Mouse (Mus musculus) gastrocnemius, postnatal 36 days (tissue): Measurements from ENCODE around the gene Barx1. TPM values are rescaled to one million over a fixed set of nuclear protein-coding genes. Genes with fewer than 3 reads are reported as not detected.
A peak's percentile ranks its signal among the peaks of the same experiment; 100 is the strongest.

Source experiments
- DNase-seq, 2 experiments: peaks; one replicate each; pipeline ENCODE4 v3.0.0; 2022
- intact Hi-C: fragments of 180-260 bp; cut with DNase I; formaldehyde crosslinking; loops from one replicate; pipeline ENCODE4 v1.15.1; 2025
- long read RNA-seq, 2 experiments: library from polyadenylated mRNA; stranded (forward); transcript quantifications; one replicate each; pipeline ENCODE4 v2.0.0; 2021
- total RNA-seq, 2 experiments: library from RNA; stranded (reverse); gene quantifications; 2 replicates each; pipeline ENCODE4 v1.2.3; 2021

Gene Barx1
- total RNA-seq, result not detected
- long read RNA-seq, experiment 1, result 0 reads
- long read RNA-seq, experiment 2, result 0 reads

GRCm38 (mm10) chr13:48662431-48663143 is at the start of gene Barx1:
Gene Barx1 (plus strand): TSS chr13:48662998.
- DNase-seq, result no peak
- intact Hi-C loops, result loop anchor here (10.0 kb wide), 1 partner anchor 512 kb away; no protein-coding TSS in a partner anchor

DNA sequence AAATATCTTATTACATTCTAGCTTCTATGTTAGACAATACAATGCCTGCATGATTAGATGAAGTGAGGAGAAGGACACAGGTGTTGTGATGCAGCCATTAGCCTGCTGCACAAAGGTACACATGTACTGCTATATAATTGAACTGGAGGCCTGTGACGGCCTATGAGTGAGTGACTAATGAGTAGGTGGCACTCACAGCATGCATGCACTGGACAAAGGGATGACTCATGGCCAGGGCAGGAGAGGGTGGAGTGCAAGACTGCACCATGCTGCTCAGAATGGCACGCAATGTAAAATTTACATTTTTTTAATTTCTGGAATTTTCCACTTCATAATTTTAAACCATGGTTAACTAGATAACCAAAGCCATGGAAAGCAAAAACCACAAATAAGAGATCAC is 48.3 kb upstream of the Barx1 start:
- intact Hi-C loops, result no loop called here
- no peak for DNase-seq

- intact Hi-C loops, result no loop called here
- no peak for DNase-seq
Observed at GRCm38 (mm10) chr13:48617774-48618173, 45.0 kb upstream of the Barx1 start.

- intact Hi-C loops, result no loop called here
- no peak for DNase-seq
Observed at GRCm38 (mm10) chr13:48618890-48619289, 43.9 kb upstream of the Barx1 start.

- DNase-seq, result no peak
- intact Hi-C loops, result no loop called here
Observed at GRCm38 (mm10) chr13:48624968-48625398, 37.8 kb upstream of the Barx1 start.

DNA sequence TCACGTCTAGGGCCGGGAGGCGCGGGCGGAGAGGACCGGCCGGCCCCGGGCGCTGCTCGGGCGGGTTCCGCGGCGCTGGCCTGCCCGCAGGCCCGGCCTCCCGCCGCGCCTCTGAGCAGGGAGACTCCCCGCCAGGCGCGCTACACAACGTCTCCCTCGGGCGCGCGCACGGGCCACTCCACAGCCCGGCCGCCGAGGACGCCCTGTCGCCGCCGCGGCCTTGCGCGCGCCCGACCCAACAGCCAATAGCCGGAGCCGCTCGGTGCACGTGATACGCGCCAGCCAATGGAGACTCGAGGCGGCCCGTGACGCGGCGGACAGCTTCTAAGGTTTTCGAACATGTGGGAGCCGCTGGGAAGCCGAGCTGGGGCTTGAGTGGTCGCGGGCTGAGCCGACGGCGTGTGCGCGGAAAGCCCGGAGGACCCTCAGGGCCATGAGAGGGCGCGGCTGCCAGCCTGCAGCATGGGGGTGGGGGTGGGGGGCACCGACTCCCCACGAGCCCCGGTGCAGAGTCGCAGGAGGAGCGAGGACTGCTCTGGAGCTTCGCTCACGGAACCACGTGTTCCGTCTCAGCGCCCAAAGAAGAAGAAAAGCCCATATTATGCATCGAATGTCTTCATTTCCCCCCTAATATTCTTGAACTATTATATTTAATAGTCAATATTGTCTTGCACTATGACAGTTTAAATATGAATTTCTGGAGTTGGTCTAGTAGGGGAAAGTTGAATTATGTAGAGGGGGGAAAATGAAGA is 37.2 kb upstream of the Barx1 start, which contains the start of gene Ptpdc1:
Gene Ptpdc1 (minus strand): TSS at position 232 of the 752 bp plus-strand sequence.
- intact Hi-C loops, result no loop called here
- peak; percentile 96 for DNase-seq

DNA sequence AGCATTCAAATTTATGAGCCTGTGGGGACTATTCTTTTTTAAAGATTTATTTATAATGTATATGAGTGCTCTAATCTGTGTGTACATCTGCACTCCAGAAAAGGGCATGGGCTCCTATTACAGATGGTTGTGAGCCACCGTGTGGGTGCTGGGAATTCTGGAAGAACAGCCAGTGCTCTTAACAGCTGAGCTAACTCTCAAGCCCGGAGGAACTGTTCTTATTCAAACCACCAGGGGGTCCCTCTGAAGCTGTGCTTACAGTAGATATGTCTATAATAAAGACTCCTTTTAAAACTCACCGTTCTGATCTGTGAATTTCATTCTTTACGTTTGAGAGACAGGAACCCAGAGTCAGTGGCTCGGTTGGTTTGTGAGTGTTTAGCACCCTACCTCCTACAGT is 31.1 kb upstream of the Barx1 start:
- no peak for DNase-seq
- intact Hi-C loops, result no loop called here

DNA sequence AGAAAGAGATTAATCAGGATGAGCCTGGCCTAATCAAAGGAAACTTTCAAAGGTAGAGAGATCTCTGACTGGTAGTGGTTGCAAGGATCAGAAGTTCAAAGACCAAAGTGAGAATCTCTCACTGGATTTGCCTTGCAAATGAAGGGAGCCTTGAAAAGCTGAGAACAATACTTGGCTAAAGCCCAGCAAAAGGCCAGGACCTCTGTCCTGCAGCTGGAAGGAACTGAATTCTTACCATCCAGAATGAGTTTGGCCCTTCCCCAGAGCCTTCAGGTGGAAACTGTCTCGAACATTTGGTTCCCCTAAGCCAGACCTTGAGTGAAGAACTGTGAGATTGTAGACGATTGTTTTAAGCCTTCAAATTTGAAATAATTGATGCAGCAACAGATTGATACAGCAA is 25.1 kb upstream of the Barx1 start:
- DNase-seq, result no peak
- intact Hi-C loops, result loop anchor here (2.0 kb wide), 1 partner anchor 63 kb away; no protein-coding TSS in a partner anchor

DNA sequence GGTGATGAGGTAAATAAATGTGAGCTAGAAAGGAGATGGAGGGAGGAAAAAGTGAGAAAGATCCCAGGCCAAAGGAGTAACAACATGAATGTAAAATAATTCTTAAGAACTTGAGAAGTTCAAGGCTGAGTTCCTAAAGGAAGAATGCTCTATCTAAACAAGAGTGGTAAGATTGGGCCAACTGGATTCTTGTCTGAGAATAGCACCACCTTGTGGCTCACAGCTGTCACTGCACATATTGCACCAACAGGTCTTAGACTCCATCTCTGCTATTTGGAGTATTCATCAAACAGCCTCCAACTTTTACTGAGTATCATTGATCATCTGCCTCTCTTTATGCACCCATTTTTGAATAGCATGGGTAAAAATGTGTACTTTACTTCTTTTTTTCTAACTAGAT is 23.2 kb upstream of the Barx1 start:
- intact Hi-C loops, result loop anchor here (1.0 to 2.0 kb wide), 2 partner anchors 65 to 111 kb away; no protein-coding TSS in a partner anchor
- DNase-seq, result peak in 1 of 2 experiments; percentile 31

DNA sequence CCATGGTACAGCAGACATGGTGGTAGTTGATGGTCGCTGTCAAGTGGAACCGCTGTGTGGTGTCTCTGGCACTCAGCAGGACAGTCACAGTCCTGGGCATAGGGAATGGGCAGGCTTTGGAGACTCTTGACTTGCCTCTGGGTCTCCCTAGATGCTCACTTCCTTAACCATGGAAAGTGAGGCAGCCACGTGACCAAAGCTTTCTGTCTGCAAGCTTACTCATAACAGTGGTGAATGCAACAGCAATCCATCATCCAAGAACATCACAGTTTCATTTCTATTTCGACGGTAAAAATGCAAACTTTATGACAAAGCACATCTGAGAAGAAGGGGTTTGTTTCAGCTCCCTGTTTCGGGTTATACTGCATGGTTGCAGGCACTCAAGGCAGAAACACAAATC is 19.7 kb upstream of the Barx1 start:
- intact Hi-C loops, result no loop called here
- no peak for DNase-seq

GRCm38 (mm10) chr13:48643991-48644390 is 18.8 kb upstream of the Barx1 start:
- intact Hi-C loops, result no loop called here
- no peak for DNase-seq

DNA sequence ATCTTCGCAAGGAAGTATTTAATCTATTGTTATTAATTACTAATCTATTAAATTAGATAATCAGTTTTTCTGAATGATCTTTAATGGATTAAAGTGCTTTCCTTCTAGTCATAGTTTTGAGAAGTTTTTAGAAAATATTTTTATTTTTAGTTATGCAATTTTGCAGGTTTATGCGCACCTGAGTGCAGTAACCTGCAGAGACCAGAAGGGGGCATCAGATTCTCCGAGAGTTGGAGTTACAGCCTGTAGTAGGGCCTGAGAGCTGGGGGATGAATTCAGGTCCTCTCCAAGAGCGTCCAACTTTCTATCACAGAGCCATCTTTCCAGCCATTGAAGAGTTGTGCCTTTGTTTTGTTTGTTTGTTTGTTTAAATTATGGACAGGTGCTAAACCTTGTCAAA is 16.1 kb upstream of the Barx1 start:
- DNase-seq, result no peak
- intact Hi-C loops, result no loop called here

- intact Hi-C loops, result loop anchor here (10.0 kb wide), 1 partner anchor 364 kb away; no protein-coding TSS in a partner anchor
Observed at GRCm38 (mm10) chr13:48650615-48651014, 12.2 kb upstream of the Barx1 start.

GRCm38 (mm10) chr13:48651132-48652065 is 11.4 kb upstream of the Barx1 start:
- no peak for DNase-seq
- intact Hi-C loops, result loop anchor here (10.0 kb wide), 1 partner anchor 363 kb away; no protein-coding TSS in a partner anchor

More at GRCm38 (mm10) chr13:48650615-48651014, 12.2 kb upstream of the Barx1 start:
- no peak for DNase-seq

GRCm38 (mm10) chr13:48653788-48654770 is 8.7 kb upstream of the Barx1 start:
- DNase-seq, result peak in 1 of 2 experiments; percentile 53
- intact Hi-C loops, result loop anchor here (1.0 to 10.0 kb wide), 2 partner anchors 78 to 361 kb away; no protein-coding TSS in a partner anchor

DNA sequence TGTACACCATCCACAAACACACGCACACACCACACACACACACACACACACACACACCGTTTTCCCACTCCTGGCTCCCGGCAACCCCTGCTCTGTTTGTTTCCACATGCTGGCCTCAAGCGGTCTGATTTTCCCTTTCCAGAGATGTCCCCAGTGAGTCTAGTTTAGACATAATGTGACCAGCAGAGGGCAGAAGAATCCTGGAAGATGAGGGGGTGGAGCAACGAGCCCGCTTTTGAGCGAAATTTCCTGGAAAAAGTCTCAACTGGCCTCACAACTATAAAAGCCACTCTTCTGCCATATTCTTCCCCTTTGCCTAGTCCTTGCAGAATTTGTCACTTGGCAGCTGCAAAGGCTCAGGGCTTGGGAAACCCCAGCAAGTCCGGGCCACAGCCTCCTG is 7.2 kb upstream of the Barx1 start:
- no peak for DNase-seq
- intact Hi-C loops, result loop anchor here (1.0 to 10.0 kb wide), 2 partner anchors 145 to 359 kb away; no protein-coding TSS in a partner anchor

DNA sequence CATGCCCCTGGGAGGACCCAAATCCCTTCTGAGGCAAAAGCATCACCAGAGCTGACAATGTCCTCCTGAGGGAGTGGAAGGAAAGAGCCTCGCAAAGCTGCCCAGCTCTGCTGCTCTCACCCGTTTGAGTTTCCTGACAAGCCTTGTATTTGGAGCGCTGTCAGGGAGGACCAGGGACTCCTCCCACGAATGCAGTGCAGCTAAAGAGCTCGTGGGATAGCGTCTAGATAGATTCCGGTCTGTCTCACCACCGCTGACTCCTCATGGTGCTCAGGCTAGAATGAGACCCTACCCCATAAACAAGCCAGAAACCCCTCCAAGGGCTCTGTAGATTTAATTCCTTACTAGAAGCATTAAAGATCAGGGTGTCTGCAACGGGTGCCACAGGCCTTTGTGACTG is 5.0 kb upstream of the Barx1 start:
- DNase-seq, result no peak
- intact Hi-C loops, result loop anchor here (10.0 kb wide), 1 partner anchor 357 kb away; no protein-coding TSS in a partner anchor

DNA sequence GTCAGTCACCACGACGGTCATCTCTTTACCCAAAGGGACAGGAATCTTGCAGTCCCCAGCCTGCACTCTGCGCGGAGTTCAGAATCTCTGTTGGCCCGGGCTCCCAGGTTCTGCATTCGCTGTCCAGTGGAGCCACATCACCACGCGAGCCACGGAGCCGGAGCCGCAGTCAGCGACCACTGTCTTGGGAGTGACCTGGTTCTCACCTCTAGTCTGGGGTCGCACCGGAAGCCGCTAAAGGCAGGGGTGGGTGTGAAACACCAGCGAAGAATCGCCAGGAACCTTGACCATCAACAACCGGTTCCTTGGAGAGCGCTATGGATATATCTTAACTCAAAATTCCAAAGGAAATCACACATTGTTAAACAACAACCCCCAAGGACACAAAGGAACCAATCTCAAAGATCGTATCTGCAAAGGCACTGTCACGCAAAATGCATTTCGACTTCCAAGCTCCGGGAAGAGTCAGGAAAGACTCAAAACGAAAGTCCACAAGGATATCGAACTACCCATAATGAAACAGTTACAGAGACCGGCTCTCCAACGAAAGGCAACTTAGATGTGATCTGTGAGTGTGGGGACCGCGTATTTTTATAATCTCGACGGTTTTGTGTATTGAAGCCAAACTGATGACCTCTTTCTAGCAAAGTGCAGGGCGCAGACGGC is 4.1 kb upstream of the Barx1 start:
- intact Hi-C loops, result loop anchor here (10.0 kb wide), 1 partner anchor 356 kb away; no protein-coding TSS in a partner anchor
- DNase-seq, result no peak
